Comparison of ENCODE assay signal across 18 mouse cellular contexts in genomic region chr9:43384400-43384799, GRCm38 (mm10).
A peak's percentile ranks its signal among the peaks of the same experiment; 100 is the strongest.
DNase-seq lines count a peak whose midpoint lies in the region; ATAC-seq lines count a peak whose summit lies in the region.
"Had no signal": no experiment of that assay in that cellular context is flagged by ENCODE, and none has a peak within 500 bp of the region (broad histone marks: within the 10 kb centered on the region; RNA-seq: fewer than 3 reads in every experiment).

No protein-coding gene starts in this region.

- peak overlapping the region; percentile 5; the same call in 1 of the 2 replicates for H3K27ac ChIP-seq in hindbrain, embryonic 10.5 days
- H3K27ac ChIP-seq in hindbrain, embryonic 12.5 days, result no peak overlapping the region
- H3K27ac ChIP-seq in midbrain, embryonic 13.5 days, result no peak overlapping the region
- no peak overlapping the region for H3K27ac ChIP-seq in midbrain, embryonic 16.5 days (ENCODE audit: low read length)
- H3K27ac ChIP-seq: embryonic facial prominence, embryonic 12.5 days; forebrain, embryonic 12.5 days; heart, embryonic 13.5 days had no signal

- H3K9me3 ChIP-seq in hindbrain, embryonic 10.5 days, result no peaks in the 10 kb centered on the region
- H3K9me3 ChIP-seq in hindbrain, embryonic 12.5 days (replicated peaks), result no peaks in the 10 kb centered on the region
- H3K9me3 ChIP-seq in midbrain, embryonic 13.5 days, result no peaks in the 10 kb centered on the region
- H3K9me3 ChIP-seq in midbrain, embryonic 16.5 days (replicated peaks; ENCODE audit: control insufficient read depth, low read length, poor library complexity, severe bottlenecking), result no peaks in the 10 kb centered on the region
- H3K9me3 ChIP-seq: embryonic facial prominence, embryonic 12.5 days; forebrain, embryonic 12.5 days; heart, embryonic 13.5 days had no signal

- H3K4me2 ChIP-seq in hindbrain, embryonic 12.5 days (replicated peaks), result no peak overlapping the region
- H3K4me2 ChIP-seq in midbrain, embryonic 13.5 days (replicated peaks), result no peak overlapping the region
- no peak overlapping the region for H3K4me2 ChIP-seq in midbrain, embryonic 16.5 days (ENCODE audit: low read length)
- H3K4me2 ChIP-seq: embryonic facial prominence, embryonic 12.5 days; forebrain, embryonic 12.5 days; heart, embryonic 13.5 days had no signal

- H3K9ac ChIP-seq in hindbrain, embryonic 12.5 days, result no peak overlapping the region
- no peak overlapping the region for H3K9ac ChIP-seq in midbrain, embryonic 13.5 days (replicated peaks)
- no peak overlapping the region for H3K9ac ChIP-seq in midbrain, embryonic 16.5 days (ENCODE audit: low read depth, low read length)
- H3K9ac ChIP-seq: embryonic facial prominence, embryonic 12.5 days; forebrain, embryonic 12.5 days; forebrain, postnatal 0 days; heart, embryonic 13.5 days had no signal

- 77% methylated on average over 3 of the region's 3 CpGs for WGBS in hindbrain, embryonic 10.5 days
- WGBS in hindbrain, embryonic 12.5 days, result 70% methylated on average over 3 of the region's 3 CpGs
- 67% methylated on average over 3 of the region's 3 CpGs for WGBS in midbrain, embryonic 13.5 days
- WGBS in midbrain, embryonic 16.5 days, result 65% methylated on average over 3 of the region's 3 CpGs

- no peak overlapping the region for H3K4me3 ChIP-seq in hindbrain, embryonic 10.5 days
- H3K4me3 ChIP-seq in hindbrain, embryonic 12.5 days, result no peak overlapping the region
- H3K4me3 ChIP-seq in midbrain, embryonic 13.5 days (replicated peaks), result no peak overlapping the region
- no peak overlapping the region for H3K4me3 ChIP-seq in midbrain, embryonic 16.5 days (ENCODE audit: low read depth, low read length)
- H3K4me3 ChIP-seq: embryonic facial prominence, embryonic 12.5 days; forebrain, embryonic 12.5 days; heart, embryonic 13.5 days had no signal

- peaks cover 22% of the 10 kb centered on the region for H3K4me1 ChIP-seq in hindbrain, embryonic 10.5 days (replicated peaks)
- H3K4me1 ChIP-seq in hindbrain, embryonic 12.5 days, result peaks cover 17% of the 10 kb centered on the region
- H3K4me1 ChIP-seq in midbrain, embryonic 13.5 days (replicated peaks), result peaks cover 17% of the 10 kb centered on the region
- H3K4me1 ChIP-seq in midbrain, embryonic 16.5 days (ENCODE audit: control insufficient read depth, insufficient read depth, low read length), result peaks cover 3% of the 10 kb centered on the region; the same call in 1 of the 2 replicates
- H3K4me1 ChIP-seq: embryonic facial prominence, embryonic 12.5 days; heart, embryonic 13.5 days had no signal

- no peaks in the 10 kb centered on the region for H3K36me3 ChIP-seq in hindbrain, embryonic 10.5 days
- H3K36me3 ChIP-seq in hindbrain, embryonic 12.5 days, result no peaks in the 10 kb centered on the region
- no peaks in the 10 kb centered on the region for H3K36me3 ChIP-seq in midbrain, embryonic 13.5 days
- H3K36me3 ChIP-seq in midbrain, embryonic 16.5 days (ENCODE audit: control insufficient read depth, insufficient read depth, low read length), result no peaks in the 10 kb centered on the region
- H3K36me3 ChIP-seq: embryonic facial prominence, embryonic 12.5 days; forebrain, embryonic 12.5 days; heart, embryonic 13.5 days had no signal

- no peak for DNase-seq in hindbrain, embryonic 10.5 days (ENCODE audit: low spot score)
- peak; percentile 23 for DNase-seq in thymus, postnatal 25 days
- no peak for DNase-seq in thymus, postnatal 4 days
- DNase-seq in gastrocnemius, postnatal 4 days (ENCODE audit: low spot score in 2 of 2), result no peak
- DNase-seq: adrenal gland, postnatal 10 days; cerebellum, adult 11-12 months; cerebellum, adult 9-10 months; cerebellum, postnatal 25 days; forebrain, postnatal 0 days; gastrocnemius, postnatal 14 days; heart, postnatal 36 days had no signal

- no peak for ATAC-seq in hindbrain, embryonic 12.5 days (ENCODE audit: low FRiP score)
- ATAC-seq in midbrain, embryonic 13.5 days, result peak; percentile 50; the same call in 1 of the 2 replicates
- no peak for ATAC-seq in midbrain, embryonic 16.5 days
- no peak for ATAC-seq in megakaryocyte, adult 5-6 weeks (ENCODE audit: poor library complexity, severe bottlenecking)

- peaks cover 7% of the 10 kb centered on the region; the same call in 1 of the 2 replicates for H3K27me3 ChIP-seq in hindbrain, embryonic 10.5 days (ENCODE audit: insufficient read depth, poor library complexity, severe bottlenecking)
- H3K27me3 ChIP-seq in hindbrain, embryonic 12.5 days, result no peaks in the 10 kb centered on the region; the same call in 1 of the 2 replicates
- H3K27me3 ChIP-seq in midbrain, embryonic 13.5 days, result no peaks in the 10 kb centered on the region
- H3K27me3 ChIP-seq in midbrain, embryonic 16.5 days (ENCODE audit: control insufficient read depth, insufficient read depth, low read depth, low read length), result no peaks in the 10 kb centered on the region
- H3K27me3 ChIP-seq: embryonic facial prominence, embryonic 12.5 days had no signal
